Mouse (Mus musculus) kidney, embryonic 15.5 days (tissue): ENCODE data around the gene Slc5a6. TPM values are rescaled to one million over a fixed set of nuclear protein-coding genes. Genes with fewer than 3 reads are reported as not detected.
"Not testable (repeated sequence)": the region's sequence is repeated elsewhere in the genome, so short reads cannot be mapped to it uniquely, and the experiment has no call there.

Source experiments
- ATAC-seq: fragments of 200-750 bp; cut with Nextera tagmentation; replicated peaks from 2 replicates; pipeline ENCODE4 v1.8.0; 2017; ENCODE audit warnings: moderate TSS enrichment; ENCODE audit not compliant: low FRiP score
- H3K27ac ChIP-seq: fragments of 300-500 bp; sonication (generic); 2 replicates; pipeline ENCODE4 v1.5.1; 2015; ENCODE audit warnings: mild to moderate bottlenecking, inconsistent platforms
- H3K27me3 ChIP-seq: fragments of 300-500 bp; sonication (generic); 2 replicates; pipeline ENCODE4 v1.6.1; 2015; ENCODE audit warnings: inconsistent platforms
- H3K36me3 ChIP-seq: fragments of 300-500 bp; sonication (generic); 2 replicates; pipeline ENCODE4 v1.6.1; 2015; ENCODE audit warnings: inconsistent platforms
- H3K4me1 ChIP-seq: fragments of 300-500 bp; sonication (generic); 2 replicates; pipeline ENCODE4 v1.6.1; 2015; ENCODE audit warnings: inconsistent platforms
- H3K4me2 ChIP-seq: fragments of 300-500 bp; sonication (generic); 2 replicates; pipeline ENCODE4 v1.6.1; 2015; ENCODE audit warnings: moderate library complexity, mild to moderate bottlenecking, inconsistent platforms
- H3K4me3 ChIP-seq: fragments of 300-500 bp; sonication (generic); replicated peaks from 2 replicates; pipeline ENCODE4 v1.5.1; 2015; ENCODE audit warnings: mild to moderate bottlenecking, inconsistent platforms
- H3K9ac ChIP-seq: fragments of 300-500 bp; sonication (generic); 2 replicates; pipeline ENCODE4 v1.6.1; 2015; ENCODE audit warnings: mild to moderate bottlenecking, inconsistent platforms
- H3K9me3 ChIP-seq: fragments of 300-500 bp; sonication (generic); replicated peaks from 2 replicates; pipeline ENCODE4 v1.6.1; 2016; ENCODE audit warnings: inconsistent platforms
- WGBS: fragments of 180-500 bp; shearing (Covaris S2); methylation state at CpG from one replicate; pipeline ENCODE4 v1.1.7; 2015; ENCODE audit warnings: mixed read lengths; 5-methylcytosine and 5-hydroxymethylcytosine counted together
- polyA plus RNA-seq: library from polyadenylated mRNA; unstranded; fragments of >200 nt; fragmentation: Nextera tagmentation; extraction: Ambion mirVana; gene quantifications from 2 replicates; pipeline ENCODE4 v1.2.1, GENCODE M21; 2015

Gene Slc5a6
- polyA plus RNA-seq, 1 experiment from 2014 or later: 11.8 TPM

- Histone ChIP-seq H3K4me2 (no peak overlapping the region), H3K4me3 (no peak overlapping the region), H3K4me1 (0 out of 2 replicates have a peak, but pooled peaks cover 8% of the 10 kb centered on the region), H3K27me3 (no peaks in the 10 kb centered on the region), H3K9me3 (no peaks in the 10 kb centered on the region), H3K27ac (no peak overlapping the region), H3K9ac (no peak overlapping the region), H3K36me3 (no peaks in the 10 kb centered on the region)
- ATAC-seq: no peak
Measured at GRCm38 (mm10) chr5:31024641-31025040, 24.1 kb downstream of the Slc5a6 start.

GRCm38 (mm10) chr5:31023254-31023653 is 25.5 kb downstream of the Slc5a6 start:
- no peak overlapping the region for H3K4me2 ChIP-seq
- H3K27ac ChIP-seq: no peak overlapping the region
- H3K4me1 ChIP-seq: 0 out of 2 replicates have a peak, but pooled peaks cover 8% of the 10 kb centered on the region
- H3K36me3 ChIP-seq: no peaks in the 10 kb centered on the region
- no peak overlapping the region for H3K9ac ChIP-seq
- ATAC-seq: no peak; the same call in 1 of the 2 replicates
- no peak overlapping the region for H3K4me3 ChIP-seq
- H3K27me3 ChIP-seq: no peaks in the 10 kb centered on the region
- no peaks in the 10 kb centered on the region for H3K9me3 ChIP-seq
- 8% methylated on average over 4 of the region's 4 CpGs for WGBS

- no peak overlapping the region for H3K27ac ChIP-seq
- H3K4me2 ChIP-seq: no peak overlapping the region
- no peak overlapping the region for H3K9ac ChIP-seq
- no peak for ATAC-seq
- no peaks in the 10 kb centered on the region for H3K9me3 ChIP-seq
- no peaks in the 10 kb centered on the region for H3K27me3 ChIP-seq
- H3K4me1 ChIP-seq: 0 out of 2 replicates have a peak, but pooled peaks cover 8% of the 10 kb centered on the region
- H3K4me3 ChIP-seq: no peak overlapping the region
- 38% methylated on average over 1 of the region's 1 CpGs for WGBS
- H3K36me3 ChIP-seq: no peaks in the 10 kb centered on the region
Measured at GRCm38 (mm10) chr5:31022690-31023089, 26.0 kb downstream of the Slc5a6 start.

- not testable (repeated sequence) for H3K36me3 ChIP-seq, H3K4me1 ChIP-seq, ATAC-seq, H3K27ac ChIP-seq, H3K9me3 ChIP-seq, H3K27me3 ChIP-seq, H3K9ac ChIP-seq, H3K4me3 ChIP-seq, H3K4me2 ChIP-seq
- WGBS: 94% methylated on average over 4 of the region's 5 CpGs
Measured at GRCm38 (mm10) chr5:31021790-31022189, 26.9 kb downstream of the Slc5a6 start.

- Histone ChIP-seq H3K27ac (no peak overlapping the region), H3K36me3 (no peaks in the 10 kb centered on the region)
- WGBS: 63% methylated on average over 2 of the region's 2 CpGs
Measured at GRCm38 (mm10) chr5:31015913-31016312, 32.8 kb downstream of the Slc5a6 start.

GRCm38 (mm10) chr5:31012737-31013136 is 36.0 kb downstream of the Slc5a6 start:
- no peak overlapping the region for H3K4me2 ChIP-seq
- no peak overlapping the region for H3K27ac ChIP-seq
- no peaks in the 10 kb centered on the region for H3K9me3 ChIP-seq
- no peak overlapping the region for H3K4me3 ChIP-seq
- no peaks in the 10 kb centered on the region for H3K4me1 ChIP-seq
- ATAC-seq: no peak
- H3K9ac ChIP-seq: no peak overlapping the region
- 66% methylated on average over 3 of the region's 3 CpGs for WGBS
- H3K36me3 ChIP-seq: no peaks in the 10 kb centered on the region
- no peaks in the 10 kb centered on the region for H3K27me3 ChIP-seq

More at GRCm38 (mm10) chr5:31015913-31016312, 32.8 kb downstream of the Slc5a6 start:
- no peaks in the 10 kb centered on the region for H3K27me3 ChIP-seq
- H3K4me1 ChIP-seq: no peaks in the 10 kb centered on the region
- no peaks in the 10 kb centered on the region for H3K9me3 ChIP-seq
- no peak overlapping the region for H3K9ac ChIP-seq
- H3K4me3 ChIP-seq: no peak overlapping the region
- H3K4me2 ChIP-seq: no peak overlapping the region
- no peak for ATAC-seq

GRCm38 (mm10) chr5:31004184-31004583 is 44.5 kb downstream of the Slc5a6 start:
- Histone ChIP-seq H3K9ac (no peak overlapping the region), H3K27ac (no peak overlapping the region), H3K4me2 (no peak overlapping the region), H3K36me3 (no peaks in the 10 kb centered on the region), H3K4me3 (no peak overlapping the region), H3K4me1 (no peaks in the 10 kb centered on the region), H3K9me3 (no peaks in the 10 kb centered on the region), H3K27me3 (no peaks in the 10 kb centered on the region)
- ATAC-seq: peak; percentile 66; the same call in 1 of the 2 replicates
- WGBS: 6% methylated on average over 5 of the region's 5 CpGs

- no peaks in the 10 kb centered on the region for H3K27me3 ChIP-seq
- 80% methylated on average over 4 of the region's 4 CpGs for WGBS
Measured at GRCm38 (mm10) chr5:31001560-31001959, 47.2 kb downstream of the Slc5a6 start.

GRCm38 (mm10) chr5:31000993-31001392 is 47.7 kb downstream of the Slc5a6 start:
- Histone ChIP-seq H3K27ac (no peak overlapping the region), H3K4me3 (no peak overlapping the region), H3K9ac (no peak overlapping the region), H3K9me3 (no peaks in the 10 kb centered on the region), H3K4me2 (no peak overlapping the region), H3K36me3 (no peaks in the 10 kb centered on the region), H3K4me1 (no peaks in the 10 kb centered on the region), H3K27me3 (no peaks in the 10 kb centered on the region)
- no peak for ATAC-seq
- 82% methylated on average over 2 of the region's 2 CpGs for WGBS

More at GRCm38 (mm10) chr5:31001560-31001959, 47.2 kb downstream of the Slc5a6 start:
- Histone ChIP-seq H3K27ac (no peak overlapping the region), H3K4me1 (no peaks in the 10 kb centered on the region), H3K9me3 (no peaks in the 10 kb centered on the region), H3K4me3 (no peak overlapping the region), H3K4me2 (no peak overlapping the region), H3K9ac (no peak overlapping the region), H3K36me3 (no peaks in the 10 kb centered on the region)
- no peak for ATAC-seq

GRCm38 (mm10) chr5:31000122-31000521 is 48.6 kb downstream of the Slc5a6 start:
- no peak overlapping the region for H3K9ac ChIP-seq
- H3K4me3 ChIP-seq: no peak overlapping the region
- 0 out of 2 replicates have a peak, but pooled peaks cover under 1% of the 10 kb centered on the region for H3K4me1 ChIP-seq
- no peak overlapping the region for H3K4me2 ChIP-seq
- no peaks in the 10 kb centered on the region for H3K36me3 ChIP-seq
- no peaks in the 10 kb centered on the region for H3K27me3 ChIP-seq
- WGBS: 61% methylated on average over 7 of the region's 7 CpGs
- H3K27ac ChIP-seq: no peak overlapping the region
- ATAC-seq: no peak
- H3K9me3 ChIP-seq: no peaks in the 10 kb centered on the region

GRCm38 (mm10) chr5:30999324-30999723 is 49.4 kb downstream of the Slc5a6 start:
- Histone ChIP-seq H3K4me3 (no peak overlapping the region), H3K36me3 (no peaks in the 10 kb centered on the region), H3K27me3 (no peaks in the 10 kb centered on the region), H3K9me3 (no peaks in the 10 kb centered on the region), H3K4me1 (0 out of 2 replicates have a peak, but pooled peaks cover 3% of the 10 kb centered on the region), H3K27ac (no peak overlapping the region), H3K4me2 (no peak overlapping the region), H3K9ac (no peak overlapping the region)
- no peak for ATAC-seq
- WGBS: 76% methylated on average over 5 of the region's 5 CpGs

GRCm38 (mm10) chr5:30998306-30998705 is 50.4 kb downstream of the Slc5a6 start:
- no peaks in the 10 kb centered on the region for H3K27me3 ChIP-seq
- no peak overlapping the region for H3K4me2 ChIP-seq
- no peak overlapping the region for H3K9ac ChIP-seq
- 0 out of 2 replicates have a peak, but pooled peaks have one; percentile 49 for ATAC-seq
- H3K27ac ChIP-seq: no peak overlapping the region
- H3K9me3 ChIP-seq: no peaks in the 10 kb centered on the region
- 22% methylated on average over 5 of the region's 5 CpGs for WGBS
- H3K4me3 ChIP-seq: no peak overlapping the region
- no peaks in the 10 kb centered on the region for H3K36me3 ChIP-seq
- 0 out of 2 replicates have a peak, but pooled peaks cover 3% of the 10 kb centered on the region for H3K4me1 ChIP-seq
